Mouse (Mus musculus) brain, adult 10 weeks (tissue): ENCODE measurements around the gene Slc35c2. TPM values are rescaled to one million over a fixed set of nuclear protein-coding genes. Genes with fewer than 3 reads are reported as not detected.

Experiments used
- polyA plus RNA-seq: library from polyadenylated mRNA; stranded (reverse); fragments of 350-450 nt; fragmentation: Illumina TruSeq; extraction: RNeasy Lipid Tissue Mini Kit (QIAGEN cat#74804); gene quantifications from one replicate; pipeline ENCODE4 v1.2.3, GENCODE M21; 2015; ENCODE audit warnings: low read depth, low replicate concordance

The Slc35c2 gene
- polyA plus RNA-seq: 51.4 TPM

GRCm38 (mm10) chr2:165287202-165287984, at the start of gene Slc35c2:
TSS of gene Slc35c2 (minus strand) at chr2:165287869.

GRCm38 (mm10) chr2:165326304-165327190, 38.9 kb upstream of the Slc35c2 start, which contains the start of gene Elmo2:
TSS of gene Elmo2 (minus strand) at chr2:165326479.

GRCm38 (mm10) chr2:165234613-165235291, 52.9 kb downstream of the Slc35c2 start, which contains the start of gene Cdh22:
TSS of gene Cdh22 (minus strand) at chr2:165234853.

Other genes with a start within 250 kb of the Slc35c2 start
- gene Cd40, start 232.2 kb downstream of the Slc35c2 start, polyA plus RNA-seq: 2.1 TPM
- not detected for gene 1700025C18Rik, start 197.1 kb downstream of the Slc35c2 start, polyA plus RNA-seq
- gene Cdh22, start 53.0 kb downstream of the Slc35c2 start, polyA plus RNA-seq: 19.6 TPM
- gene Elmo2, start 38.6 kb upstream of the Slc35c2 start, polyA plus RNA-seq: 110 TPM
- not detected for gene Zfp663, start 80.9 kb upstream of the Slc35c2 start, polyA plus RNA-seq
- 6.1 TPM for gene Zfp334, start 100.4 kb upstream of the Slc35c2 start, polyA plus RNA-seq
- not detected for gene Ocstamp, start 112.5 kb upstream of the Slc35c2 start, polyA plus RNA-seq
- gene Slc13a3, start 185.4 kb upstream of the Slc35c2 start, polyA plus RNA-seq: 10.8 TPM
- 21.6 TPM for gene Trp53rka, start 205.5 kb upstream of the Slc35c2 start, polyA plus RNA-seq
- 1.1 TPM for gene Slc2a10, start 215.9 kb upstream of the Slc35c2 start, polyA plus RNA-seq